Mouse (Mus musculus) CH12.LX (cell line): ENCODE data around the gene Sod2. TPM values are rescaled to one million over a fixed set of nuclear protein-coding genes. Genes with fewer than 3 reads are reported as not detected.
"Not testable (repeated sequence)": the region's sequence is repeated elsewhere in the genome, so short reads cannot be mapped to it uniquely, and the experiment has no call there.

ENCODE experiments used
- DNase-seq: peaks from one replicate; pipeline ENCODE4 v3.0.0-alpha.2; 2013; ENCODE audit errors: extremely low read depth
- H3K27ac ChIP-seq: 2 replicates; pipeline ENCODE4 v1.5.1; 2012; ENCODE audit warnings: low read depth, mild to moderate bottlenecking, control low read depth, moderate library complexity; ENCODE audit not compliant: insufficient read depth
- H3K27me3 ChIP-seq: replicated peaks from 2 replicates; pipeline ENCODE3; 2012; ENCODE audit warnings: inconsistent platforms
- H3K36me3 ChIP-seq, 2 experiments: replicated peaks in 1 of 2; 2 replicates each; pipeline versions ENCODE3 to v1.6.1; 2012; ENCODE audit warnings: inconsistent platforms in 1 of 2, low read length in 1 of 2, mild to moderate bottlenecking in 1 of 2, mixed read lengths in 1 of 2, moderate library complexity in 1 of 2; ENCODE audit not compliant: control insufficient read depth in 1 of 2, insufficient read depth in 1 of 2
- H3K4me1 ChIP-seq, 2 experiments: 2 replicates each; pipeline ENCODE4 v1.6.1; 2012; ENCODE audit warnings: inconsistent platforms in 1 of 2, moderate library complexity in 1 of 2; ENCODE audit not compliant: insufficient read depth in 2 of 2, control insufficient read depth in 1 of 2
- H3K4me2 ChIP-seq: 2 replicates; pipeline ENCODE4 v1.6.1; 2012; ENCODE audit warnings: low read depth, mild to moderate bottlenecking, control low read depth; ENCODE audit not compliant: poor library complexity, insufficient read depth, severe bottlenecking
- H3K4me3 ChIP-seq, 3 experiments: fragments of 150-350 bp in 1 of 3; sonication (generic) in 1 of 3; replicated peaks in 1 of 3; 2 replicates each; pipeline versions ENCODE3 to v1.5.1; 2011 to 2012; ENCODE audit warnings: low read depth in 2 of 3, low read length in 2 of 3, mild to moderate bottlenecking in 2 of 3, moderate library complexity in 2 of 3, control low read depth in 1 of 3, improper control_type of control experiment in 1 of 3, inconsistent platforms in 1 of 3, mixed read lengths in 1 of 3; ENCODE audit not compliant: poor library complexity in 1 of 3
- H3K79me2 ChIP-seq: replicated peaks from 2 replicates; pipeline ENCODE4 v1.6.1; 2012; ENCODE audit warnings: mild to moderate bottlenecking, moderate library complexity; ENCODE audit not compliant: control insufficient read depth, poor library complexity, insufficient read depth, severe bottlenecking; ENCODE audit errors: extremely low read depth
- H3K9ac ChIP-seq: 2 replicates; pipeline ENCODE4 v1.6.1; 2012; ENCODE audit warnings: low read depth, mild to moderate bottlenecking, control low read depth, moderate library complexity; ENCODE audit not compliant: insufficient read depth
- H3K9me3 ChIP-seq: replicated peaks from 2 replicates; pipeline ENCODE3; 2012; ENCODE audit warnings: low read length, inconsistent platforms, mixed read lengths
- BHLHE40 ChIP-seq: IDR thresholded peaks from 2 replicates; pipeline ENCODE4 v1.6.1; 2011; ENCODE audit warnings: mild to moderate bottlenecking, low read depth, low read length, improper control_type of control experiment
- CHD1 ChIP-seq: IDR thresholded peaks from 2 replicates; pipeline ENCODE4 v1.6.1; 2012; ENCODE audit warnings: low read depth, low read length, improper control_type of control experiment, inconsistent platforms
- CHD2 ChIP-seq: IDR thresholded peaks from 2 replicates; pipeline ENCODE4 v1.6.1; 2011; ENCODE audit warnings: low read length, improper control_type of control experiment
- CTCF ChIP-seq, 2 experiments: IDR thresholded peaks in 1 of 2; conservative IDR thresholded peaks in 1 of 2; 2 replicates each; pipeline ENCODE4 v1.5.1; 2011 to 2012; ENCODE audit warnings: low read depth in 2 of 2, low read length in 2 of 2, improper control_type of control experiment in 1 of 2, inconsistent platforms in 1 of 2, mild to moderate bottlenecking in 1 of 2, moderate library complexity in 1 of 2
- GABPA ChIP-seq: IDR thresholded peaks from 2 replicates; pipeline ENCODE4 v1.6.1; 2012; ENCODE audit warnings: low read depth, low read length, improper control_type of control experiment, inconsistent platforms; ENCODE audit not compliant: insufficient replicate concordance
- KAT2A ChIP-seq: IDR thresholded peaks from 2 replicates; pipeline ENCODE4 v1.6.1; 2012; ENCODE audit warnings: low read length, improper control_type of control experiment, inconsistent platforms; ENCODE audit not compliant: insufficient replicate concordance
- MEF2A ChIP-seq: IDR thresholded peaks from 2 replicates; pipeline ENCODE4 v1.6.1; 2014; ENCODE audit warnings: low read depth, mild to moderate bottlenecking, inconsistent platforms, low read length, improper control_type of control experiment, borderline replicate concordance
- MYC ChIP-seq: IDR thresholded peaks from 2 replicates; pipeline ENCODE4 v1.6.1; 2011; ENCODE audit warnings: low read depth, mild to moderate bottlenecking, improper control_type of control experiment, low read length
- POLR2A ChIP-seq: IDR thresholded peaks from 2 replicates; pipeline ENCODE4 v1.6.1; 2011; ENCODE audit warnings: low read depth, mild to moderate bottlenecking, improper control_type of control experiment, low read length
- POLR2AphosphoS2 ChIP-seq: IDR thresholded peaks from 2 replicates; pipeline ENCODE4 v1.6.1; 2011; ENCODE audit warnings: low read depth, low read length, improper control_type of control experiment
- RCOR1 ChIP-seq: conservative IDR thresholded peaks from 2 replicates; pipeline ENCODE4 v1.6.1; 2012; ENCODE audit warnings: low read depth, mild to moderate bottlenecking, inconsistent platforms, low read length, improper control_type of control experiment
- TBP ChIP-seq: conservative IDR thresholded peaks from 2 replicates; pipeline ENCODE4 v1.6.1; 2011; ENCODE audit warnings: low read depth, low read length, improper control_type of control experiment
- TCF12 ChIP-seq: IDR thresholded peaks from 2 replicates; pipeline ENCODE4 v1.6.1; 2014; ENCODE audit warnings: low read depth, mild to moderate bottlenecking, inconsistent platforms, low read length, improper control_type of control experiment
- USF2 ChIP-seq: conservative IDR thresholded peaks from 2 replicates; pipeline ENCODE4 v1.6.1; 2011; ENCODE audit warnings: low read depth, low read length, improper control_type of control experiment
- ZMIZ1 ChIP-seq: IDR thresholded peaks from 2 replicates; pipeline ENCODE4 v1.6.1; 2012; ENCODE audit warnings: low read depth, mild to moderate bottlenecking, inconsistent platforms, low read length, improper control_type of control experiment
- dilution Hi-C: fragments of 300-500 bp; cut with MboI; formaldehyde crosslinking; loops from 2 replicates; pipeline ENCODE4 v1.14.3; 2020; ENCODE audit warnings: low sequenced_read_pairs; ENCODE audit not compliant: extremely low pct_unique_long_range_greater_than_20kb, extremely low pct_ligation_motif_present
- in situ Hi-C: fragments of 300-500 bp; cut with MboI; formaldehyde crosslinking; loops from 3 replicates; pipeline ENCODE4 v1.14.3; 2019; ENCODE audit warnings: low sequenced_read_pairs, low pct_ligation_motif_present, low pct_unique_long_range_greater_than_20kb, mixed read lengths
- polyA plus RNA-seq: library from polyadenylated mRNA; unstranded; fragments of >175 nt; gene quantifications from 2 replicates; pipeline ENCODE4 v1.2.1, GENCODE M21; 2012; ENCODE audit warnings: low read depth; ENCODE audit not compliant: insufficient read length
- total RNA-seq, 2 experiments: library from RNA; depleted of rRNA; stranded (reverse); fragments of 300-350 nt in 1 of 2; fragments of >200 nt in 1 of 2; gene quantifications; 2 replicates each; pipeline ENCODE4 v1.2.3; 2012 to 2014

The Sod2 gene
- total and polyA plus RNA-seq, 3 experiments = 75.6 to 103 (median 89.2) TPM

GRCm38 (mm10) chr17:12978546-12978945 is 28.1 kb upstream of the Sod2 start:
- Histone ChIP-seq H3K36me3 (peaks cover 44 to 74% of the 10 kb centered on the region in 2 experiments), H3K79me2 (peaks cover 36% of the 10 kb centered on the region), H3K4me2 (no peak overlapping the region), H3K4me1 (peaks cover 0 to 7% of the 10 kb centered on the region in 2 experiments; a peak in 2 of 4 replicates), H3K27ac (no peak overlapping the region), H3K9me3 (no peaks in the 10 kb centered on the region), H3K4me3 (no peak overlapping the region), H3K9ac (no peak overlapping the region), H3K27me3 (no peaks in the 10 kb centered on the region)
- no peak for TF ChIP-seq RCOR1
- no peak for TF ChIP-seq KAT2A
- TF ChIP-seq GABPA = no peak
- no peak for TF ChIP-seq POLR2A
- TF ChIP-seq ZMIZ1 = no peak
- TF ChIP-seq USF2 = no peak
- TF ChIP-seq CHD2 = no peak
- TF ChIP-seq POLR2AphosphoS2 = no peak
- no peak for TF ChIP-seq CHD1
- TF ChIP-seq TCF12 = no peak
- TF ChIP-seq TBP = no peak
- in situ Hi-C loops (no loop called here), dilution Hi-C loops (no loop called here)
- DNase-seq = no peak

- Histone ChIP-seq H3K36me3 (peaks cover 31 to 75% of the 10 kb centered on the region in 2 experiments), H3K9me3 (no peaks in the 10 kb centered on the region), H3K4me1 (peaks cover 0 to 26% of the 10 kb centered on the region in 2 experiments; a peak in 2 of 4 replicates), H3K4me3 (no peak overlapping the region), H3K27ac (no peak overlapping the region), H3K4me2 (no peak overlapping the region), H3K9ac (no peak overlapping the region), H3K79me2 (peaks cover 68% of the 10 kb centered on the region), H3K27me3 (no peaks in the 10 kb centered on the region)
- dilution Hi-C loops (no loop called here), in situ Hi-C loops (no loop called here)
- no peak for TF ChIP-seq MEF2A
- TF ChIP-seq USF2 = no peak
- no peak for TF ChIP-seq BHLHE40
- no peak for DNase-seq
Observed at GRCm38 (mm10) chr17:12983988-12984387, 22.7 kb upstream of the Sod2 start.

GRCm38 (mm10) chr17:12988096-12988495 is 18.6 kb upstream of the Sod2 start:
- H3K27ac ChIP-seq, H3K4me2 ChIP-seq, H3K9me3 ChIP-seq, H3K27me3 ChIP-seq, H3K4me3 ChIP-seq, in situ Hi-C loops, dilution Hi-C loops: not testable (repeated sequence)
- TF ChIP-seq MYC (0 out of 2 replicates have a peak, but pooled peaks have one; percentile 25), CTCF (conservative IDR thresholded peaks at IDR 0.05 in 1 of 2, IDR thresholded peaks at IDR 0.05 in 1 of 2; ENCODE audit: low read depth in 2 of 2, low read length in 2 of 2) (peak in 1 of 2 experiments; percentile 48; a peak in 2 of 4 replicates)
- H3K36me3 ChIP-seq = peaks cover 8 to 41% of the 10 kb centered on the region in 2 experiments
- H3K4me1 ChIP-seq = peaks cover 0 to 24% of the 10 kb centered on the region in 2 experiments; a peak in 2 of 4 replicates
- 0 out of 2 replicates have a peak overlapping the region, but pooled peaks have one; percentile 47 for H3K9ac ChIP-seq
- peaks cover 71% of the 10 kb centered on the region for H3K79me2 ChIP-seq
- peak; percentile 32 for DNase-seq
